Mouse (Mus musculus): Measurements from ENCODE around the gene Mecom.

The Mecom gene

GRCm38 (mm10) chr3:30353878-30354727 is 193.7 kb downstream of the Mecom start:
- DNase-seq (ENCODE audit: extremely low read depth, low read depth) = no peak

GRCm38 (mm10) chr3:30349279-30349678 is 198.5 kb downstream of the Mecom start:
- DNase-seq (ENCODE audit: extremely low read depth, low read depth) = no peak

- DNase-seq (ENCODE audit: extremely low read depth, low read depth) = no peak
These were observed 203.7 kb downstream of the Mecom start for GRCm38 (mm10) chr3:30344151-30344550.

GRCm38 (mm10) chr3:30332337-30332736 is 215.5 kb downstream of the Mecom start:
- DNase-seq (ENCODE audit: extremely low read depth, low read depth) = no peak

GRCm38 (mm10) chr3:30330476-30330875 is 217.3 kb downstream of the Mecom start:
- DNase-seq (ENCODE audit: extremely low read depth, low read depth) = no peak

GRCm38 (mm10) chr3:30330021-30330420 is 217.8 kb downstream of the Mecom start:
- DNase-seq (ENCODE audit: extremely low read depth, low read depth) = no peak

GRCm38 (mm10) chr3:30314955-30315354 is 232.9 kb downstream of the Mecom start:
- DNase-seq (ENCODE audit: extremely low read depth, low read depth) = no peak

- DNase-seq (ENCODE audit: extremely low read depth, low read depth) = no peak
These were observed 239.7 kb downstream of the Mecom start for GRCm38 (mm10) chr3:30308081-30308480.

DNA sequence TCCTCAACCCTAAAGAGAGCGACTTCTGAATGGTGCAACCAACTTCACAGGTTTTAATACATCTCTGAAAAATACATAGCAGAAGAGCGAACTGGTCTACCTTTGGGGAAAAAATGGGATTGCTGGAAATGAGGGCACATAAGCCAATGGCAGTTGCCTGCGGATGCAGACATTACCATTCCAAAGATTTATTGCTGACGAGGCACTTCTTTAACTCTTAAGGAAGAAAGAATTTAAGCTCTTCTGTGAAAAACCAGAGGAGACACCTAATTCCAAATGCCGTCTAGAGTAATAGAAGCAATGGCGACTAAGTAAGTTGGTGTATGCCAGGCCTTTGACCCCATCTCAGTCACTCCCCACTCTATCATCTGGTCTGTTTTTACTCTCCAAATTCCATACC is 240.2 kb downstream of the Mecom start:
- DNase-seq (ENCODE audit: extremely low read depth, low read depth) = no peak

DNA sequence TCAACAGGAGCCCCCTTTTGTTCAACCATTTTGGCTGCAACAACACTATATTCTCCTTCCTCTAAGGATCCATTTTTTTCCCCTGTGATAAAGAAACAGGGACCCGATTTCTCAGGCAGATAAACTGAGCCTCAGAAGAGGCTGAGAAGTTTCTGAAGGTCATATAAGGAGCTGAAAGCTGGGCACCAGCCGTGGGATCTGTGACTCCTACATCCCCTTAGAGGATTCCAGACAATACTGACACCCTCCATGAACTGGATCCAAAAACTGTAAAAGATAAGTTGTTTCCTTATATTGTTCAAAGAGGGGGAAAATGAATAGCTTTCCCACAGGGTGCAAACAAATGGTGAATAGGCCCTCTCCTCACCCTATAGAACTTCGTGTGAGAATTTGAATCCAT is 241.7 kb downstream of the Mecom start:
- no peak for DNase-seq (ENCODE audit: extremely low read depth, low read depth)

- DNase-seq (ENCODE audit: extremely low read depth, low read depth) = no peak
These were observed 248.3 kb downstream of the Mecom start for GRCm38 (mm10) chr3:30299460-30299859.

DNA sequence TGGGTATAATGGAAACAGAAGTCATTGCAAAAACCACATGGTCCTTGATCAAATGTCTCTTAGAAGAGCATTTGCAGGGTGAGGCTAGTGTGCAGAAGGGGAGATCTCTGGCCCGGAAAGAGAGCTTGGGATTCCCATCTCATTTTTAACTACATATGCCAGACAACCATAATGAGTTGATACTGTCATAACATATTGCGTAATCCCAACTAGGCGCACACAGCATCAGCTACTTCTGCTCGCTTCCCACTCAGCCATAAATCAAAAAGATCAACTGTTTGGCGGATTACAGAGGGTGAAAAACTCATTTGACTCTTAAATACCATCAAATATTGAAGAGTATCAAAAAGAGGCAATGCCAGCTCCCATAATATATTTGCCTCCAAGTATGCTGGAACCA is 253.4 kb downstream of the Mecom start:
- no peak for DNase-seq (ENCODE audit: extremely low read depth, low read depth)

GRCm38 (mm10) chr3:30286529-30286928 is 261.3 kb downstream of the Mecom start:
- no peak for DNase-seq (ENCODE audit: extremely low read depth, low read depth)

DNA sequence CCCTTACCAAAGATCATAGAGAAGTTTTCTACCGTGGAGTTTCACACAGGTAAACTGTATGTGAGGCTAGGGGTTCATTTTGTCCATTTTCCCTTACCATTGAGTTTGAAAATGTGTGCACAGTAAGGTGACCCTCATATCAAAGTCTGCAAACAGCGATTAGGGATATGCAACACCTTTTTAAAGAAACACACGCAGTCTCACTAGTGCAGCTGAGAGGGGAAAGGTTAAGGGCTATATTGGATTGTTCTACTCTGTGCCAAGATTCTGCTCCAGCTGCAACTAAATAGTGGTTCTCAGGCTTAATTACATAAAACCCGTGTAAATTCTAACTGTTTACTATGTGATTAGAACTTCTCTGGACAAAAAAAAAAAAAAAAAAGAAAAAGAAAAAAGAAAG is 263.7 kb downstream of the Mecom start:
- DNase-seq (ENCODE audit: extremely low read depth, low read depth) = no peak

DNA sequence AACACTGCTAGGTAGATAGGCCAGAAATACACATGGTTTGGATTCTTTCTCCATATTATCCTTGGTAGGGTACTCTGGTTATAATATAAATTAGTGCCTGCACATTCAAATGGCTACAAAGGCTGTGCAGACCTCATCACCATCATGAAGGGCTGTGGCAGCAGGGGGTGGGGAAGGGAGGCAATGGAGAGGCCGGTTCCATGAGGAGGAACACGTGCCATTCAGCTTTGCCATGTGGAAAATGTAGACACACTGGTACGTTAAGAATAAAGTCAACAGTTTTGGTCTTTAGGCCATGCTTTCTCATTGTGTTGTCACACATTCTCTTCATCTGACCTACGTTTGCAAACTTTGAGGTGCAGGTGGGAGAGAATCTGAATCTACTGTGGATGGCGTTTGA is 264.2 kb downstream of the Mecom start:
- DNase-seq (ENCODE audit: extremely low read depth, low read depth) = no peak

DNA sequence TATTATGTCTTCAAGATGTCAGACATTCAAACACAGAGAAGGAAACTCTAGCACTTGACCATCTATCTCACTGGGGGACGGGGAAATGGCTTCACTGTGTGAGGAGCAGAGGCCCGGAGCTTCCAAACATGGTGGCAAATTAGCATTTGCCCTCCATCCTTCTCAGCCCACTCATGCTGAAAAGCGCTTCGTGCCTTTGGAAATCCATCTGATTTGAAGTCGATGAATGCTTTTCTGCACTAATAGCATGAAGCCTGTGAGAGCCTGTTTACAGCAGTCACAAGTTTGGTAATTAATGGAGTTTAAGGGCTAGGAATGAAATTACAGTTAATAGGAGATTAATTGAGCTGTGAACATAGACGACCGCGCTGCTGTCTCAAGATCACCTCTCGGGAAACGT is 270.2 kb downstream of the Mecom start:
- no peak for DNase-seq (ENCODE audit: extremely low read depth, low read depth)

- no peak for DNase-seq (ENCODE audit: extremely low read depth, low read depth)
These were observed 271.7 kb downstream of the Mecom start for GRCm38 (mm10) chr3:30276099-30276498.

DNA sequence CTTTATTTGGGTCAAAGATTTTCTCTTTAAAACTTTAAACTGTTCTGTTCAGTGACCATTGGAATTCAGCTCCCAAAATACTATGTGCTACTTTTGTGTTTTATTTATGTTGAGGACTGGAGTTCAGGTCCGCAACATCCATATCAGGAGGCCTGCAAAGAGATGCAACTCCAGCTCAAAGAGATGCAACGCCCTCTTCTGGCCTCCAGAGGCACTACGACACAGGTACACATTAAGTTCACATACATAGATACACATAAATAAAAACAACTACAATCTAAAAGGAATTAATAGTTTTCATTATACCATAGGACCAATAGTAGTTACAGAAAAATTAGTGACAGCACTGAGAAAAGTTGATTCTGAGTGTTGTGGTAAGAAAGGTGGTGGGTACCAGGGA is 278.6 kb downstream of the Mecom start:
- DNase-seq (ENCODE audit: extremely low read depth, low read depth) = no peak

- no peak for DNase-seq (ENCODE audit: extremely low read depth, low read depth)
These were observed 286.9 kb downstream of the Mecom start for GRCm38 (mm10) chr3:30260945-30261344.

- DNase-seq (ENCODE audit: extremely low read depth, low read depth) = no peak
These were observed 289.4 kb downstream of the Mecom start for GRCm38 (mm10) chr3:30258421-30258820.

GRCm38 (mm10) chr3:30257776-30258175 is 290.0 kb downstream of the Mecom start:
- DNase-seq (ENCODE audit: extremely low read depth, low read depth) = no peak

DNA sequence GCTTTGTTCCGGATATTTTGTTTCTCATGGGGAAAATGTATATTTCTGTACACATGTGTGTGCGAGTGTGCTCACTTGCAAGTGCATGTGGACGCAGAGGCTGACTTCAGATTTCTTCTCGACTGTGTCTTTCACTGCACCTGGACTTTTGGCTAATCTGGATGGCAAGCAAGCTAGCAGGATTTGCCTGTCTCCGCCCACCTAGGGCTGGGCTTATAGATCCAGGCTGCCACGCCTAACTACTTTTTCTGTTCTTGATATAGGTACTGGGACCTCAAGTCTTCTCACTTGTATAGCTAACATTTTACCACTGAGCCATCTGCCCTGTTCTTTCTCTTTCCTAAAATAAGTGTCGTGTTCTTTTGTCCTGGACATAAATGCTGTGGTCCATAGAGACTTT is 290.9 kb downstream of the Mecom start:
- DNase-seq (ENCODE audit: extremely low read depth, low read depth) = no peak

- no peak for DNase-seq (ENCODE audit: extremely low read depth, low read depth)
These were observed 292.0 kb downstream of the Mecom start for GRCm38 (mm10) chr3:30255828-30256227.
